Comparison of ENCODE assay signal across 8 mouse cellular contexts in the genomic region with DNA sequence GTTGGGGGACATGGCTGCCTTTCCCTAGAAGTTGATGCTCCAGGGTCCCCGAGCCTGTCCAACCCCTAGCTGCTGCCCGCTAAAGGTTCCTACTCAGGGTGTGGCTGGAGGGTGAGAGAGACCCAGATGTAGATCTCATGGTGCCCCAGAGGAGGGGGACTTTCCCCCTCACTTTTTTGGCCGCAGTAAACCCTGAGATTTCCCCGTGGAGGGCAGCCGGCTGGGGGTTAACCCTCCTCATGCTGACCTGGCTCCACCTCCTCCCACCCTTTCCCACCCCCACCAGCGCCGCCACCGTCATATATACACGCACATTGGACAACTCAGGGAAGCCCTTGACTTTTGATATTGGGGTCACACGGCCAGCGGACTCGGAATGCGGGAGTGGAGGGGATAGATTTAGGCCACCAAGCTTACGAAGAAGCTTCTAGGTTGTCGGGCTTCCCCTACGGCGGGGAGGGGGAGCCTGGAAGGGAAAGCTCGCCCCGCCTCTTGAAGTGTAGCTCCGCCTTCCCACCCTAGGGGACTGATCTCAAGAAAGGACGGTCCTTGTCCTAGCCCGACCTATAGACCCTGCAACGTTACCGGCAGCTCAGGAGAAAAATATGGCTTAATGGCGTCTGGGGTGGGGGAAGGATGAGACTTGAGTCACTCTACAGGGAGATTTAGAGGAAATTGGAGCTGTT. TPM values are rescaled to one million over a fixed set of nuclear protein-coding genes. Genes with fewer than 3 reads are reported as not detected.
DNase-seq lines count a peak whose midpoint lies in the region; ATAC-seq and TF ChIP-seq lines count a peak whose summit lies in the region.

No protein-coding gene starts in this region.

- no peak for TF ChIP-seq CTCF in bone marrow, adult 2 months (IDR thresholded peaks at IDR 0.05; ENCODE audit: control insufficient read depth, insufficient read depth, low read length)

- H3K4me2 ChIP-seq in forebrain, embryonic 12.5 days, result peak overlapping the region; percentile 56

- peak overlapping the region; percentile 40; the same call in 1 of the 2 replicates for H3K9ac ChIP-seq in forebrain, embryonic 12.5 days

- H3K9me3 ChIP-seq in forebrain, embryonic 12.5 days, result no peaks in the 10 kb centered on the region
- H3K9me3 ChIP-seq in limb, embryonic 10.5 days (replicated peaks), result no peaks in the 10 kb centered on the region
- H3K9me3 ChIP-seq in midbrain, embryonic 10.5 days (replicated peaks), result no peaks in the 10 kb centered on the region

- H3K27ac ChIP-seq in bone marrow, adult 2 months (ENCODE audit: control insufficient read depth, insufficient read depth, low read depth, low read length, poor library complexity), result peak overlapping the region; percentile 98
- H3K27ac ChIP-seq in forebrain, embryonic 12.5 days, result no peak overlapping the region
- peak overlapping the region; percentile 85 for H3K27ac ChIP-seq in limb, embryonic 10.5 days
- H3K27ac ChIP-seq in midbrain, embryonic 10.5 days (replicated peaks), result peak overlapping the region; percentile 81

- peaks cover 4% of the 10 kb centered on the region; the same call in 1 of the 2 replicates for H3K4me1 ChIP-seq in bone marrow, adult 2 months (ENCODE audit: control insufficient read depth, insufficient read depth, low read length)
- peaks cover 22% of the 10 kb centered on the region for H3K4me1 ChIP-seq in forebrain, embryonic 12.5 days
- peaks cover 29% of the 10 kb centered on the region for H3K4me1 ChIP-seq in limb, embryonic 10.5 days
- peaks cover 28% of the 10 kb centered on the region for H3K4me1 ChIP-seq in midbrain, embryonic 10.5 days

- peak; percentile 65 for DNase-seq in MEL-GATA-1-ER (ENCODE audit: extremely low read depth, low read depth)
- peak; percentile 86 to 87 for DNase-seq in heart, postnatal 36 days
- DNase-seq in limb, embryonic 10.5 days (ENCODE audit: low spot score), result peak; percentile 69
- DNase-seq in midbrain, embryonic 10.5 days (ENCODE audit: low spot score), result peak; percentile 55
- DNase-seq in spleen, postnatal 14 days (ENCODE audit: low spot score in 2 of 2), result peak; percentile 60 to 71
- DNase-seq in frontal cortex, postnatal 25 days (ENCODE audit: low spot score in 2 of 2), result no peak

- H3K27me3 ChIP-seq in forebrain, embryonic 12.5 days, result peaks cover 50% of the 10 kb centered on the region
- H3K27me3 ChIP-seq in limb, embryonic 10.5 days (ENCODE audit: low read depth, poor library complexity, severe bottlenecking), result no peaks in the 10 kb centered on the region
- H3K27me3 ChIP-seq in midbrain, embryonic 10.5 days (ENCODE audit: low read depth, poor library complexity, severe bottlenecking), result peaks cover 34% of the 10 kb centered on the region

- ATAC-seq in forebrain, embryonic 12.5 days (ENCODE audit: low FRiP score), result peak; percentile 42

- under 1% methylated on average over 25 of the region's 25 CpGs for WGBS in bone marrow, adult 2 months
- 3% methylated on average over 25 of the region's 25 CpGs for WGBS in forebrain, embryonic 12.5 days
- 2% methylated on average over 25 of the region's 25 CpGs for WGBS in limb, embryonic 10.5 days
- WGBS in midbrain, embryonic 10.5 days, result 1% methylated on average over 25 of the region's 25 CpGs

- H3K4me3 ChIP-seq in bone marrow, adult 2 months (replicated peaks; ENCODE audit: control insufficient read depth, low read depth, low read length), result peak overlapping the region; percentile 92
- H3K4me3 ChIP-seq in forebrain, embryonic 12.5 days (replicated peaks), result peak overlapping the region; percentile 35
- peak overlapping the region; percentile 55 for H3K4me3 ChIP-seq in limb, embryonic 10.5 days
- peak overlapping the region; percentile 52 for H3K4me3 ChIP-seq in midbrain, embryonic 10.5 days

- intact Hi-C loops in heart, postnatal 36 days (cut with DNase I), result loop anchor here (1.0 to 5.0 kb wide), 3 partner anchors 23 to 109 kb away; a partner anchor contains a TSS

- no peaks in the 10 kb centered on the region for H3K36me3 ChIP-seq in forebrain, embryonic 12.5 days (replicated peaks)
- H3K36me3 ChIP-seq in limb, embryonic 10.5 days, result no peaks in the 10 kb centered on the region
- H3K36me3 ChIP-seq in midbrain, embryonic 10.5 days, result no peaks in the 10 kb centered on the region

- TF ChIP-seq POLR2A in bone marrow, adult 2 months (IDR thresholded peaks at IDR 0.05; ENCODE audit: borderline replicate concordance, control insufficient read depth, low read depth, low read length), result 0 out of 2 replicates have a peak, but pooled peaks have one; percentile 3

RNA-seq across cellular contexts. Expression of a gene that starts 0.9 kb away (rescaled TPM):
- polyA plus RNA-seq in bone marrow, adult 2 months (2011; ENCODE audit: insufficient read depth, insufficient read length, low replicate concordance, missing spikeins), result 31.6 and 60.1 TPM in 2 replicates
- 4.5 and 5.4 TPM in 2 replicates for polyA plus RNA-seq in forebrain, embryonic 12.5 days (2016; fragmentation: Nextera tagmentation; extraction: Ambion mirVana)
- 10 to 100 TPM; 42.3 to 46.0 TPM for total RNA-seq in heart, postnatal 36 days (2021)
- polyA plus RNA-seq in limb, embryonic 10.5 days (2016; fragmentation: Nextera tagmentation; extraction: Ambion mirVana), result 8.4 and 9.7 TPM in 2 replicates
- 8.2 and 8.9 TPM in 2 replicates for polyA plus RNA-seq in midbrain, embryonic 10.5 days (2016; fragmentation: Nextera tagmentation; extraction: Ambion mirVana)

RNA-seq across cellular contexts. Expression of a gene that starts 22.7 kb away (rescaled TPM):
- polyA plus RNA-seq in bone marrow, adult 2 months (2011; ENCODE audit: insufficient read depth, insufficient read length, low replicate concordance, missing spikeins), result 23.5 and 48.3 TPM in 2 replicates
- 81.4 and 81.8 TPM in 2 replicates for polyA plus RNA-seq in forebrain, embryonic 12.5 days (2016; fragmentation: Nextera tagmentation; extraction: Ambion mirVana)
- total RNA-seq in heart, postnatal 36 days (2021), result 10 to 100 TPM; 73.4 to 88.6 TPM
- 48.6 and 67.8 TPM in 2 replicates for polyA plus RNA-seq in limb, embryonic 10.5 days (2016; fragmentation: Nextera tagmentation; extraction: Ambion mirVana)
- polyA plus RNA-seq in midbrain, embryonic 10.5 days (2016; fragmentation: Nextera tagmentation; extraction: Ambion mirVana), result 54.9 and 69.8 TPM in 2 replicates

RNA-seq across cellular contexts. Expression of a gene that starts 23.0 kb away (rescaled TPM):
- polyA plus RNA-seq in bone marrow, adult 2 months (2011; ENCODE audit: insufficient read depth, insufficient read length, low replicate concordance, missing spikeins), result 6.7 and 7.3 TPM in 2 replicates
- polyA plus RNA-seq in forebrain, embryonic 12.5 days (2016; fragmentation: Nextera tagmentation; extraction: Ambion mirVana), result 10.0 TPM in 2 replicates
- 1 to 10 TPM; 2.7 to 4.5 TPM for total RNA-seq in heart, postnatal 36 days (2021)
- 11.9 and 12.3 TPM in 2 replicates for polyA plus RNA-seq in limb, embryonic 10.5 days (2016; fragmentation: Nextera tagmentation; extraction: Ambion mirVana)
- 9.0 TPM in 2 replicates for polyA plus RNA-seq in midbrain, embryonic 10.5 days (2016; fragmentation: Nextera tagmentation; extraction: Ambion mirVana)

RNA-seq across cellular contexts. Expression of a gene that starts 24.7 kb away (rescaled TPM):
- 3.3 and 4.0 TPM in 2 replicates for polyA plus RNA-seq in bone marrow, adult 2 months (2011; ENCODE audit: insufficient read depth, insufficient read length, low replicate concordance, missing spikeins)
- 3.7 and 4.6 TPM in 2 replicates for polyA plus RNA-seq in forebrain, embryonic 12.5 days (2016; fragmentation: Nextera tagmentation; extraction: Ambion mirVana)
- 1 to 10 TPM; 5.7 to 8.4 TPM for total RNA-seq in heart, postnatal 36 days (2021)
- 13.1 and 17.4 TPM in 2 replicates for polyA plus RNA-seq in limb, embryonic 10.5 days (2016; fragmentation: Nextera tagmentation; extraction: Ambion mirVana)
- 3.9 and 4.4 TPM in 2 replicates for polyA plus RNA-seq in midbrain, embryonic 10.5 days (2016; fragmentation: Nextera tagmentation; extraction: Ambion mirVana)

Comparison
In these comparisons a context has a peak if more than half of its experiments do, and no peak if none do; other contexts are left out.
1. DNase-seq: peak in MEL-GATA-1-ER (single experiment), heart, postnatal 36 days (2 of 2), limb, embryonic 10.5 days (single experiment), midbrain, embryonic 10.5 days (single experiment) and spleen, postnatal 14 days (2 of 2); none in frontal cortex, postnatal 25 days (0 of 2).
2. H3K4me3 ChIP-seq: peak in every context shown above with its lines; median percentile 92 in bone marrow, adult 2 months; 55 in limb, embryonic 10.5 days; 52 in midbrain, embryonic 10.5 days; 35 in forebrain, embryonic 12.5 days.